Mouse (Mus musculus): ENCODE data around the gene St3gal2. TPM values are rescaled to one million over a fixed set of nuclear protein-coding genes. Genes with fewer than 3 reads are reported as not detected.
"Not testable (repeated sequence)": the region's sequence is repeated elsewhere in the genome, so short reads cannot be mapped to it uniquely, and the experiment has no call there.

St3gal2 gene
- polyA plus RNA-seq, 1 experiment = 4.1 TPM

GRCm38 (mm10) chr8:110901056-110901455, 18.7 kb upstream of the St3gal2 start:
- no peak overlapping the region for H3K27ac ChIP-seq (replicated peaks; ENCODE audit: low read depth, low read length)
- no peak overlapping the region for H3K4me3 ChIP-seq (ENCODE audit: insufficient read depth, low read depth, low read length)
- no peaks in the 10 kb centered on the region for H3K4me1 ChIP-seq (ENCODE audit: control insufficient read depth, insufficient read depth, insufficient read length, low read length)

GRCm38 (mm10) chr8:110901839-110902578, 17.7 kb upstream of the St3gal2 start, which contains the start of gene Fuk:
TSS of gene Fuk (minus strand) at chr8:110902488.
- H3K4me3 ChIP-seq (ENCODE audit: insufficient read depth, low read depth, low read length) = peak within 1 kb of the TSS; percentile 89
- no peak within 1 kb of the TSS for H3K27ac ChIP-seq (replicated peaks; ENCODE audit: low read depth, low read length)
- H3K4me1 ChIP-seq (ENCODE audit: control insufficient read depth, insufficient read depth, insufficient read length, low read length) = no peaks in the 10 kb centered on the region

GRCm38 (mm10) chr8:110902579-110902965, 17.1 kb upstream of the St3gal2 start:
- Histone ChIP-seq H3K27ac (replicated peaks; ENCODE audit: low read depth, low read length) (no peak overlapping the region), H3K4me1 (ENCODE audit: control insufficient read depth, insufficient read depth, insufficient read length, low read length) (no peaks in the 10 kb centered on the region), H3K4me3 (ENCODE audit: insufficient read depth, low read depth, low read length) (peak overlapping the region; percentile 89; the same call in 1 of the 2 replicates)

GRCm38 (mm10) chr8:110905404-110905803, 14.3 kb upstream of the St3gal2 start:
- Histone ChIP-seq H3K27ac (replicated peaks; ENCODE audit: low read depth, low read length) (no peak overlapping the region), H3K4me1 (ENCODE audit: control insufficient read depth, insufficient read depth, insufficient read length, low read length) (no peaks in the 10 kb centered on the region), H3K4me3 (ENCODE audit: insufficient read depth, low read depth, low read length) (no peak overlapping the region)

GRCm38 (mm10) chr8:110906682-110907081, 13.0 kb upstream of the St3gal2 start:
- Histone ChIP-seq H3K4me3 (ENCODE audit: insufficient read depth, low read depth, low read length) (no peak overlapping the region), H3K4me1 (ENCODE audit: control insufficient read depth, insufficient read depth, insufficient read length, low read length) (no peaks in the 10 kb centered on the region), H3K27ac (replicated peaks; ENCODE audit: low read depth, low read length) (no peak overlapping the region)

GRCm38 (mm10) chr8:110909850-110910249, 9.9 kb upstream of the St3gal2 start:
- not testable (repeated sequence) for H3K27ac ChIP-seq (replicated peaks; ENCODE audit: low read depth, low read length); H3K4me1 ChIP-seq (ENCODE audit: control insufficient read depth, insufficient read depth, insufficient read length, low read length); H3K4me3 ChIP-seq (ENCODE audit: insufficient read depth, low read depth, low read length)

- Histone ChIP-seq H3K27ac (replicated peaks; ENCODE audit: low read depth, low read length) (no peak overlapping the region), H3K4me3 (ENCODE audit: insufficient read depth, low read depth, low read length) (no peak overlapping the region), H3K4me1 (ENCODE audit: control insufficient read depth, insufficient read depth, insufficient read length, low read length) (no peaks in the 10 kb centered on the region)
Measured at GRCm38 (mm10) chr8:110911576-110912570, 7.8 kb upstream of the St3gal2 start.

- Histone ChIP-seq H3K4me3 (ENCODE audit: insufficient read depth, low read depth, low read length) (no peak overlapping the region), H3K27ac (replicated peaks; ENCODE audit: low read depth, low read length) (no peak overlapping the region), H3K4me1 (ENCODE audit: control insufficient read depth, insufficient read depth, insufficient read length, low read length) (peaks cover 12% of the 10 kb centered on the region; the same call in 1 of the 2 replicates)
Measured at GRCm38 (mm10) chr8:110917415-110917814, 2.3 kb upstream of the St3gal2 start.

GRCm38 (mm10) chr8:110918027-110918426, 1.7 kb upstream of the St3gal2 start:
- Histone ChIP-seq H3K27ac (replicated peaks; ENCODE audit: low read depth, low read length) (no peak overlapping the region), H3K4me3 (ENCODE audit: insufficient read depth, low read depth, low read length) (no peak overlapping the region), H3K4me1 (ENCODE audit: control insufficient read depth, insufficient read depth, insufficient read length, low read length) (peaks cover 12% of the 10 kb centered on the region; the same call in 1 of the 2 replicates)

- peaks cover 12% of the 10 kb centered on the region; the same call in 1 of the 2 replicates for H3K4me1 ChIP-seq (ENCODE audit: control insufficient read depth, insufficient read depth, insufficient read length, low read length)
- no peak overlapping the region for H3K4me3 ChIP-seq (ENCODE audit: insufficient read depth, low read depth, low read length)
- H3K27ac ChIP-seq (replicated peaks; ENCODE audit: low read depth, low read length) = no peak overlapping the region
Measured at GRCm38 (mm10) chr8:110918460-110918859, 1.3 kb upstream of the St3gal2 start.

GRCm38 (mm10) chr8:110920032-110920772, 480 bp downstream of the St3gal2 start:
- Histone ChIP-seq H3K4me3 (ENCODE audit: insufficient read depth, low read depth, low read length) (peak overlapping the region; percentile 75), H3K4me1 (ENCODE audit: control insufficient read depth, insufficient read depth, insufficient read length, low read length) (peaks cover 12% of the 10 kb centered on the region; the same call in 1 of the 2 replicates), H3K27ac (replicated peaks; ENCODE audit: low read depth, low read length) (peak overlapping the region; percentile 46)

GRCm38 (mm10) chr8:110920773-110921277, 1.1 kb downstream of the St3gal2 start:
- Histone ChIP-seq H3K4me1 (ENCODE audit: control insufficient read depth, insufficient read depth, insufficient read length, low read length) (peaks cover 12% of the 10 kb centered on the region; the same call in 1 of the 2 replicates), H3K4me3 (ENCODE audit: insufficient read depth, low read depth, low read length) (peak overlapping the region; percentile 75)

GRCm38 (mm10) chr8:110921492-110922230, 1.9 kb downstream of the St3gal2 start:
- H3K4me1 ChIP-seq (ENCODE audit: control insufficient read depth, insufficient read depth, insufficient read length, low read length) = peaks cover 12% of the 10 kb centered on the region; the same call in 1 of the 2 replicates
- no peak overlapping the region for H3K27ac ChIP-seq (replicated peaks; ENCODE audit: low read depth, low read length)
- peak overlapping the region; percentile 75 for H3K4me3 ChIP-seq (ENCODE audit: insufficient read depth, low read depth, low read length)

More at GRCm38 (mm10) chr8:110920773-110921277, 1.1 kb downstream of the St3gal2 start:
- peak overlapping the region; percentile 46 for H3K27ac ChIP-seq (replicated peaks; ENCODE audit: low read depth, low read length)

GRCm38 (mm10) chr8:110925691-110926140, 6.0 kb downstream of the St3gal2 start:
- Histone ChIP-seq H3K4me1 (ENCODE audit: control insufficient read depth, insufficient read depth, insufficient read length, low read length) (peaks cover 15% of the 10 kb centered on the region), H3K27ac (replicated peaks; ENCODE audit: low read depth, low read length) (no peak overlapping the region), H3K4me3 (ENCODE audit: insufficient read depth, low read depth, low read length) (no peak overlapping the region)
